Mouse (Mus musculus) left cerebral cortex, adult 6 months (tissue): ENCODE data around the gene 2210408I21Rik. TPM values are rescaled to one million over a fixed set of nuclear protein-coding genes. Genes with fewer than 3 reads are reported as not detected.

ENCODE experiments used
- long read RNA-seq, 2 experiments: library from polyadenylated mRNA; unstranded; transcript quantifications; one replicate each; pipeline ENCODE4 v2.0.0; 2019 to 2020
- polyA plus RNA-seq: library from polyadenylated mRNA; unstranded; fragments of <200 nt; fragmentation: Nextera tagmentation; gene quantifications from 2 replicates; pipeline ENCODE4 v1.2.3, GENCODE M21; 2021

The 2210408I21Rik gene
- polyA plus RNA-seq: 10.8 and 13.8 TPM in 2 replicates
- long read RNA-seq, experiment 1, transcript 2210408I21Rik-202 (4 exons, 1,539 nt): major isoform, 23 of 49 reads
- long read RNA-seq, experiment 1, partial matches to known transcripts: 12 of 49 reads
- long read RNA-seq, experiment 1, other reads (novel, unspliced or antisense): 14 of 49 reads
- long read RNA-seq, experiment 2, transcript 2210408I21Rik-202 (4 exons, 1,539 nt): major isoform, 8 of 24 reads
- long read RNA-seq, experiment 2, partial matches to known transcripts: 3 of 24 reads
- long read RNA-seq, experiment 2, other reads (novel, unspliced or antisense): 10 of 24 reads

GRCm38 (mm10) chr13:77134931-77135620 is at the start of gene 2210408I21Rik, which contains the start of gene Slf1:
Gene 2210408I21Rik, plus strand, starts transcription at chr13:77135540.
Gene Slf1, minus strand, starts transcription at chr13:77135473.

Other genes with a start within 250 kb of the 2210408I21Rik start
- gene Slf1, start 67 bp upstream of the 2210408I21Rik start, polyA plus RNA-seq: 11.3 and 14.8 TPM in 2 replicates